Mouse (Mus musculus): ENCODE measurements around the gene Ntm. TPM values are rescaled to one million over a fixed set of nuclear protein-coding genes. Genes with fewer than 3 reads are reported as not detected.

Ntm gene
- total RNA-seq, 4 experiments from 2014 or later, result 0.46 to 1.4 (median 1.1) TPM

DNA sequence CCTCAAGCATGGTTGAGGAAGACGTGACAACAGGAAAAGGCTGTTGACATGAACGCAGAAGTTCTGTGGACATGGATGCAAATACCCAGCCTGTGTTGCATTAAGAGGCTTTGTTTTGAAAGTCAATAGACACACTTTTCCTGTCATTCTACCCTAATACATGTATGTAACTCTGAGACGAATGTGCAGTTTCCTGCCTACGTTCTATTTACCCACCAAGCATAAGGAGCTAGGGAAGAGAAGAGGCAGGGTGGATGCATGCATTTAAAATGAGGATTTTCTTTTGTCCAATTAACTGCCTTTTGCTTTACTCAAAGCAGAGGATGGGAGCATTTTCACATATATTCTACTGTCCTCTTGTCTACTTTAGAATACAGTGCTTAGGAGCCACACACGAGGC, 858.5 kb downstream of the Ntm start:
- DNase-seq, result no peak

GRCm38 (mm10) chr9:29103993-29104392, 858.9 kb downstream of the Ntm start:
- DNase-seq, result no peak

DNA sequence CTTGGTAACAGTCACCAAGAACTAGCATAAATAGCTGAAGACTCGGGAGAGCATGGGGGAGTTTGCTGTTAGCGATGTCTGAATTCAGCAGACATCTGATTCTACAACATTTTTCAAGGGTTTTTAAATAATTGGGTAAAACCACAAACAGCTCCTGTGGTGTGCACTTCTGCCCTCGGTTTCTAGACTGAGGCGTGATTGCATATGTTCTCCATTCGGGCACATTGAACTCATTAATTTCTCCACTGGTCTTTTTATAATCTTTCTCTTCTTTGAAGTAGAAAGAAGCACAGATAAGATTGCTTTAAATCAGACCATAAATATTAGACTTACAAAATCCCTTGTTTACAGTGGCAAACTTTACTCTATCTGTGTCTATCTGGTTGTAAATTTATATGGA, 862.3 kb downstream of the Ntm start:
- DNase-seq, result no peak

- DNase-seq, result peak; percentile 3
These were observed 870.5 kb downstream of the Ntm start for GRCm38 (mm10) chr9:29092443-29092842.

DNA sequence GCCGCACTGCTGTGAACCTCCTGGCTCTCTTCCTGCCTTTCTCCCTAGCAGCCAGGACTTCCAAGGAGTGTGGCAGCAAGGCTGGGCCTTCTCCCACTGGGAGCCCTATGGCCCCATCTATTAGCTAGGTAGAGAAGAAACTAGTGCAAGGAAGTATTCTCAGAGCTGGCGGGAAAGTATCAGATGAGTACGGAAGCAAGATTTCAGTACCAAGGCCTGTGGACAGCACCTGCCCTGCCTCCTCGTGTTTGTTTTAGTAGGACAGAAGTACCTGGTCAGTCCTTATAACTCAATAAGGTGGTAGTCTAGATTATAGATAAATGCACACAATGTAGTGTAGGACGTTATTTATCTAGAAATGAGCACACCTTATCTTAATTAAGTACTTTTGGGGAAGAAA, 874.3 kb downstream of the Ntm start:
- no peak for DNase-seq

- DNase-seq, result no peak
These were observed 875.3 kb downstream of the Ntm start for GRCm38 (mm10) chr9:29087656-29088055.

DNA sequence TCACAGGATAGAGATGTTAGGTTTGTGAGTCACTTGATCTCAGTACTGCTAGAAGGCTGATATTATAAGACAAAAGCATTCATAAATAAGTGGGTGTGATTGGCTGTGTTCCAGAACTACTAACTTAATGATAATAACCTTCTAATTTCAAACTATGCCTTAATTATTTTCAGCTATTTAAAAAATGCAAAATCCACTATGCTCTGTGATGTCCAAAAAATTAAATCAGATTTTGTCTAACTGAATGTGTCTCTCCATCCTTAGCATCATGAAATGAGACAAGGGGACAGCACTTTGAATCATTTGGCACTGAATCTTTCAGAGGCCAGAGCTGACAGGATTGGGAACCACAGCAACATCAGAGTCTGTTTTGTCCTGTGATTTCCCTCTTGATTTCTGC, 875.8 kb downstream of the Ntm start:
- DNase-seq, result no peak

- no peak for DNase-seq
These were observed 886.9 kb downstream of the Ntm start for GRCm38 (mm10) chr9:29075924-29076577.

DNA sequence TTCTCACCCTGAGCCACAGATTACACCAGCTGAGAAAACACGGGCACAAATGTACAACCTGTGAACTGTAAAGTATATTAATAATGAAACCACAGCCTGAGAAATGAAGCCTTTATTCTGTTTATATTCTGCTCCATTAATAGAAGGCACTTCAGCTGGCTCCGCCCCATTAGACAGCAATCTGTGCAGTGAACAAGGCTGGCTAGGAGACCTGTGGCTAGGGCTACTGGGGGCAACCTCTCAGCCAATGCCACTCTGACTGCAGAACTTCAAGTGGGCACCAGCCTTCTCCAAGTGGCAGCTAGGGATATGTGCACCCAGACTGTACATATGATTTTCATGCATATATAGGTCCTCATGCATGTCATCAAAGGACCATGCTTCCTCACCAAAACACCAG, 887.7 kb downstream of the Ntm start:
- DNase-seq, result no peak

GRCm38 (mm10) chr9:29074494-29074893, 888.4 kb downstream of the Ntm start:
- no peak for DNase-seq

DNA sequence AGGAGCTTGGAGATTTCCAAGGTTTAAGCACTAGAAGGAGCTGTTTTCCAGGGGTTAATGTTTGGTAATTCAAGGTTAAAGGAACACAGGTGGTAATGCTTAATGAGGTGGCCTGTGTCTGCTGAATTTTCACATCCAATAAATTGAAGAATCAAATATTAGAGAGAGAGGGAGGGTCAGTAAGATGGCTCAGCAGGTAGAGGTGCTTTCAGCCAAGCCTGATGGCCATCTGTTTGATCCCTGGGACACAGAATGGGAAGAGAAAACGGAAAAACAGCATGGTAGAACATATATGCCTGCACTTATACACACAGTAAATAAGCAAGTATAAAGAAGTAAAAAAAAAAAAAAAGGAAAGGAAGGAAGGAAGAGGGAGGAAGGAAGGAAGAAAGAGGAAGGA, 890.9 kb downstream of the Ntm start:
- no peak for DNase-seq

- DNase-seq, result no peak
These were observed 895.4 kb downstream of the Ntm start for GRCm38 (mm10) chr9:29067572-29067971.

DNA sequence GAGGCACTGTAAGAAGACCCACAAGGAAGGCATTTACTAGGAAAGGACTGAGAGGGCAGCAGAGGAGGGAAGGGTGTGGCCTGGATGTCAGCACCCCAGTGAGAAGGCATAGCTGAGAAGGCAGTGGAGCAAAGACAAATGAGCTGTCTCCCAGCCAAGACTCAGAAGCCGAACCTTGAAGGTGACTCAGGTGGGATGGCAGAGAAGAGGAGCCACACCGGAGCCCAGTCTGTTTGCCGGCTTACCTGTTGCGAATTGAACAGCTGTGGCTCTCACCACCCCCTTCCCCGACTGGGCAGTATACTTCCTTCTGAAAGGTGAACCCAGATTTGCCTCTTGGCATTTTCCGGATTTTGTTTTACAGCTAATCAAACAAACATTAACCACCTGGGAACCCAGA, 902.6 kb downstream of the Ntm start:
- no peak for DNase-seq

GRCm38 (mm10) chr9:29058811-29059210, 904.1 kb downstream of the Ntm start:
- DNase-seq, result no peak

DNA sequence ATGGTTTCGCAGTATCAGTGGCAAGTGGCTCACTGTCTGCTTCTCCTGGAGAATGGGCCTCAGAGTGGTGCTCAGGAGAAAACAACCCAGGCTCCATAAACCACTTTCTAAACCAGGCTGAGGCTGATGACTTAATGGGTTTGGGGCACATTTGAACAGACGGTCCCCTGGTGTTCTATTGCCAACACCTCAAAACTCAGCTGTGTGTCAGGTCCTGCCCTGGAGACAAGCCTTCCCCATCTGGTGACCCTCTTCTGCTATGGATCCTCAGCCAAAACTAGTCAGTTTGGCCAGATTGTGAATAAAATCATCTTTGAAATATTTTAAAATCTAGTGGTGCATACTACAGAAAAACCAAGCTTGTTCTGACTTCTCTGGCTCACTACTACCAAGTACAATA, 907.3 kb downstream of the Ntm start:
- DNase-seq, result no peak

- no peak for DNase-seq
These were observed 926.5 kb downstream of the Ntm start for GRCm38 (mm10) chr9:29036466-29036865.

GRCm38 (mm10) chr9:29036058-29036457, 926.9 kb downstream of the Ntm start:
- no peak for DNase-seq

- DNase-seq, result no peak
These were observed 936.5 kb downstream of the Ntm start for GRCm38 (mm10) chr9:29026410-29026809.

- DNase-seq, result no peak
These were observed 937.3 kb downstream of the Ntm start for GRCm38 (mm10) chr9:29025603-29026002.

GRCm38 (mm10) chr9:29025104-29025503, 937.8 kb downstream of the Ntm start:
- DNase-seq, result no peak

DNA sequence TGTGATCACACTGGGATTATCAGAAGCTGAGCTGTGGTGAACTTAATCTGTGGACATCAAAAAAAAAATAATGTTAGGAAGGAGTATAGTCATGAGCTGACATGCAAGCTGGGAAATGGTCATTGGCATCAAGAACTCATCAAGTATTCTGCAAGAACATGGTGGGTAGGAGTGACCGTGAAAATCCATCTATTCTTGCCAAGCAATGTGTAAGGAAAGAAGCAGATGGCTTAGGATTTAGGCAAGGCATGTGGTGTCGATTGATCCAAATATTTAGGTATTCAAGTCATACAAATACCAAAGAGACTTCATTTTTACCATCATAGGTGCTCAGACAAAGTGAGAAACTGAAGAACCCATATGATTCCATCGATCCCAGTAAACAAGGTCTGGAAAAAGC, 946.1 kb downstream of the Ntm start:
- DNase-seq, result no peak

DNA sequence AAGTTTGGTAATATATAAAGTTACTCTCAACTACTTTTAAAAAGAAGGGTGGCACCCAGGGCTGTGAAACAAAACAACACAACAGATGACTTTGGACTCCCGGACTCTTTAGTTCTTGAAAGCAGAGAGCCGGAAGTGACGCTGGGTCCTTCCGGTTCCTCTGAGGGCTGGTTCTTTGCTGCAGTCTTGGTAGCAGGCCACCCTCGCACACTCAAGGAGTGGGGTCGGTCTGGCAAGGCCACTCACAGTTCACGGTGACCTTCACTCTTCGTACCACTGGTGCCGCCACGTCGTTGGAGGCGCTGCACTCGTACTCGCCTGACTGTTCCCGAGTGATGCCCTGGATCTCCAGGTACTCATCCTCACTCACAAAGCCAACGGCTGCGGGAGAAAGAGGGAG, 949.1 kb downstream of the Ntm start:
- no peak for DNase-seq

- no peak for DNase-seq
These were observed 950.4 kb downstream of the Ntm start for GRCm38 (mm10) chr9:29012541-29012940.

DNA sequence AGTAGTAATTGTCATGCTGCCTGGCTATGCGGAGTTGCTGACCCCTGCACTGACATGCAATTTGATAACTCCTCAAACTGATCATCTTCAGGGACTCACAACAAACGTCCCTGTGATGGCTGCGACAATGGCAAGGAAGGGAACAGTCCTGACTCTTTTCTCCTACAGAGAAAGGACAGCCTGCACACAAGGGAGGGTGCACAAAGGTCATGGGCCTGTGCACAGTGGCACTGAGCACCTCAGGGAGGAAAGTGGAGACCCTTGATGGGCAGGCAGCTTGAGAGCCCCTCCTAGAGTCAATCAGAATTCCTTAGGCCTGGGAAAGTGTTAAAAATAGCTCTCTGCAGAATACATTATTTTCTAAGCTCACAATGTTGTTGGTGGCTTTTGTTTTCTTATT, 951.5 kb downstream of the Ntm start:
- no peak for DNase-seq

DNA sequence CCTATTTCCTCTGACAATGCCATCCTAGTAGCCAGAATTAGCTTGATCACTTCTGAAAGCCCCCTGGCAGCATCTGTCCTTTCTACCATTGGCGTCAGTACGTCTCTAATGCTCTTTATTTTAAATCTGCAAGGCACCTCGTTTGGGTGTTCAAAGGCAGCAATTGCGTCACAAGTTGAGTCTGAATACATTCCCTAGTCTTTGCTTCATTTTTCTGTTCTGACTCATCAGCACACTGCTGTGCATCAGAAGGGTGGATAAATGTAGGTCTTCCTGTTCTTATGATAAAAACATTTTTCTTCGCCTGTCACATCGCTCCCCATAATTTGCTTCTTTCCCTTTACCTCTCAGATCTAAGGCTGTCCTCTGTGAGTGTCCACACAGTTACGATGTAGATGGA, 958.4 kb downstream of the Ntm start:
- DNase-seq, result no peak

All from adrenal gland, adult 8-10 months (tissue).